In genomic region chr5:136565311-136565811, GRCm38 (mm10) we compare ENCODE assay signal across 8 mouse cellular contexts. TPM values are rescaled to one million over a fixed set of nuclear protein-coding genes. Genes with fewer than 3 reads are reported as not detected.
DNase-seq lines count a peak whose midpoint lies in the region; ATAC-seq lines count a peak whose summit lies in the region.

No protein-coding gene starts in this region.

- no peaks in the 10 kb centered on the region for H3K9me3 ChIP-seq in hindbrain, embryonic 15.5 days
- H3K9me3 ChIP-seq in midbrain, embryonic 16.5 days (replicated peaks; ENCODE audit: control insufficient read depth, low read length, poor library complexity, severe bottlenecking): no peaks in the 10 kb centered on the region
- H3K9me3 ChIP-seq in stomach, embryonic 14.5 days (ENCODE audit: control insufficient read depth, low read depth, low read length): no peaks in the 10 kb centered on the region

- no peaks in the 10 kb centered on the region for H3K36me3 ChIP-seq in hindbrain, embryonic 15.5 days
- H3K36me3 ChIP-seq in midbrain, embryonic 16.5 days (ENCODE audit: control insufficient read depth, insufficient read depth, low read length): no peaks in the 10 kb centered on the region
- H3K36me3 ChIP-seq in stomach, embryonic 14.5 days (ENCODE audit: control insufficient read depth, insufficient read depth, low read length): no peaks in the 10 kb centered on the region; the same call in 1 of the 2 replicates

- peak overlapping the region; percentile 97 for H3K27ac ChIP-seq in hindbrain, embryonic 15.5 days (replicated peaks)
- no peak overlapping the region for H3K27ac ChIP-seq in midbrain, embryonic 16.5 days (ENCODE audit: low read length)
- peak overlapping the region; percentile 92; the same call in 1 of the 2 replicates for H3K27ac ChIP-seq in stomach, embryonic 14.5 days (ENCODE audit: low read length)

- peaks cover 10% of the 10 kb centered on the region for H3K27me3 ChIP-seq in hindbrain, embryonic 15.5 days
- peaks cover under 1% of the 10 kb centered on the region for H3K27me3 ChIP-seq in midbrain, embryonic 16.5 days (ENCODE audit: control insufficient read depth, insufficient read depth, low read depth, low read length)
- 0 out of 2 replicates have a peak, but pooled peaks cover 2% of the 10 kb centered on the region for H3K27me3 ChIP-seq in stomach, embryonic 14.5 days (ENCODE audit: control insufficient read depth, insufficient read depth, low read length)

- WGBS in hindbrain, embryonic 15.5 days: under 1% methylated on average over 32 of the region's 32 CpGs
- WGBS in midbrain, embryonic 16.5 days: 1% methylated on average over 32 of the region's 32 CpGs
- WGBS in stomach, embryonic 14.5 days: 1% methylated on average over 32 of the region's 32 CpGs

- H3K4me2 ChIP-seq in hindbrain, embryonic 15.5 days: peak overlapping the region; percentile 97
- H3K4me2 ChIP-seq in midbrain, embryonic 16.5 days (ENCODE audit: low read length): peak overlapping the region; percentile 93
- H3K4me2 ChIP-seq in stomach, embryonic 14.5 days (replicated peaks; ENCODE audit: low read depth, low read length): peak overlapping the region; percentile 92

- H3K9ac ChIP-seq in hindbrain, embryonic 15.5 days: peak overlapping the region; percentile 97
- peak overlapping the region; percentile 96 for H3K9ac ChIP-seq in midbrain, embryonic 16.5 days (ENCODE audit: low read depth, low read length)
- H3K9ac ChIP-seq in stomach, embryonic 14.5 days (replicated peaks; ENCODE audit: low read depth, low read length): peak overlapping the region; percentile 83

- peaks cover 41% of the 10 kb centered on the region for H3K4me1 ChIP-seq in hindbrain, embryonic 15.5 days (replicated peaks)
- peaks cover 36% of the 10 kb centered on the region for H3K4me1 ChIP-seq in midbrain, embryonic 16.5 days (ENCODE audit: control insufficient read depth, insufficient read depth, low read length)
- H3K4me1 ChIP-seq in stomach, embryonic 14.5 days (ENCODE audit: control insufficient read depth, insufficient read depth, low read length): peaks cover 33% of the 10 kb centered on the region; the same call in 1 of the 2 replicates

- DNase-seq in CD4-positive, CD25-positive, alpha-beta regulatory T cell, adult 2 months (ENCODE audit: low read depth, low spot score): peak; percentile 47
- DNase-seq in cerebellum, postnatal 14 days: peak; percentile 57 to 64
- DNase-seq in gastrocnemius, adult 8-10 months (ENCODE audit: low spot score in 2 of 2): peak; percentile 10 to 12
- DNase-seq in liver: peak; percentile 46

- no peak for ATAC-seq in CD4-positive, CD25-positive, alpha-beta regulatory T cell, adult 4 months
- ATAC-seq in hindbrain, embryonic 15.5 days (ENCODE audit: low FRiP score, low read depth): no peak
- ATAC-seq in midbrain, embryonic 16.5 days: 0 out of 2 replicates have a peak, but pooled peaks have one; percentile 14
- no peak for ATAC-seq in stomach, embryonic 14.5 days (ENCODE audit: insufficient number of reproducible peaks, insufficient read depth, low FRiP score, low read depth)

- peak overlapping the region; percentile 87 for H3K4me3 ChIP-seq in hindbrain, embryonic 15.5 days
- H3K4me3 ChIP-seq in midbrain, embryonic 16.5 days (ENCODE audit: low read depth, low read length): peak overlapping the region; percentile 99
- H3K4me3 ChIP-seq in stomach, embryonic 14.5 days (ENCODE audit: low read depth, low read length): peak overlapping the region; percentile 99

RNA-seq across cellular contexts. Expression of gene Cux1, which starts 1.9 kb away (rescaled TPM):
- 10 to 100 TPM; 48.1 to 69.0 TPM for polyA plus RNA-seq in CD4-positive, CD25-positive, alpha-beta regulatory T cell, adult 4 months (2017; shearing (Covaris generic))
- 10 to 100 TPM; 79.2 to 99.7 (median 92.2) TPM for total RNA-seq in gastrocnemius, adult 8-10 months (2022)
- 101 and 106 TPM in 2 replicates for polyA plus RNA-seq in hindbrain, embryonic 15.5 days (2015; fragmentation: Nextera tagmentation; extraction: Ambion mirVana)
- 109 and 117 TPM in 2 replicates for polyA plus RNA-seq in midbrain, embryonic 16.5 days (2015; fragmentation: Nextera tagmentation; extraction: Ambion mirVana)
- polyA plus RNA-seq in stomach, embryonic 14.5 days (2014; fragmentation: Nextera tagmentation; extraction: Ambion mirVana): 92.8 and 93.1 TPM in 2 replicates
